Mouse (Mus musculus) midbrain, embryonic 14.5 days (tissue): ENCODE measurements at regions not wholly inside any gene's neighbourhood (a gene's known extent, or its start where the extent isn't known, plus 50 kb on each side); places are given as distances from the start of the nearest gene placed in this dataset.

Experiments
- ATAC-seq: fragments of 200-750 bp; cut with Nextera tagmentation; 2 replicates; pipeline ENCODE4 v1.8.0; 2017; ENCODE audit warnings: moderate number of reproducible peaks, moderate library complexity; ENCODE audit not compliant: low FRiP score, low TSS enrichment
- DNase-seq: peaks from one replicate; pipeline ENCODE4 v3.0.0-alpha.2; 2015
- H3K27ac ChIP-seq: fragments of 300-500 bp; sonication (generic); replicated peaks from 2 replicates; pipeline ENCODE4 v1.5.1; 2014; ENCODE audit warnings: mild to moderate bottlenecking, low read depth, low read length, moderate library complexity
- H3K27me3 ChIP-seq: fragments of 300-500 bp; sonication (generic); 2 replicates; pipeline ENCODE4 v1.6.1; 2014; ENCODE audit warnings: low read length, control low read depth, mixed read lengths; ENCODE audit not compliant: control insufficient read depth, insufficient read depth
- H3K36me3 ChIP-seq: fragments of 300-500 bp; sonication (generic); 2 replicates; pipeline ENCODE4 v1.6.1; 2014; ENCODE audit warnings: low read length, control low read depth; ENCODE audit not compliant: control insufficient read depth, insufficient read depth
- H3K4me1 ChIP-seq: fragments of 300-500 bp; sonication (generic); 2 replicates; pipeline ENCODE4 v1.6.1; 2014; ENCODE audit warnings: mild to moderate bottlenecking, antibody characterized with exemption, low read length, control low read depth; ENCODE audit not compliant: control insufficient read depth, insufficient read depth
- H3K4me2 ChIP-seq: fragments of 300-500 bp; sonication (generic); 2 replicates; pipeline ENCODE4 v1.6.1; 2014; ENCODE audit warnings: mild to moderate bottlenecking, low read length, moderate library complexity
- H3K4me3 ChIP-seq: fragments of 300-500 bp; sonication (generic); replicated peaks from 2 replicates; pipeline ENCODE4 v1.5.1; 2014; ENCODE audit warnings: low read depth, low read length
- H3K9ac ChIP-seq: fragments of 300-500 bp; sonication (generic); replicated peaks from 2 replicates; pipeline ENCODE4 v1.6.1; 2014; ENCODE audit warnings: mild to moderate bottlenecking, low read length, moderate library complexity
- H3K9me3 ChIP-seq: fragments of 300-500 bp; sonication (generic); 2 replicates; pipeline ENCODE4 v1.6.1; 2016; ENCODE audit warnings: low read length, control low read depth, mixed read lengths; ENCODE audit not compliant: control insufficient read depth
- WGBS: fragments of 180-500 bp; shearing (Covaris S2); extraction: QIAGEN DNeasy Blood & Tissue Kit; methylation state at CpG from one replicate; pipeline ENCODE4 v1.1.7; 2014; 5-methylcytosine and 5-hydroxymethylcytosine counted together

DNA sequence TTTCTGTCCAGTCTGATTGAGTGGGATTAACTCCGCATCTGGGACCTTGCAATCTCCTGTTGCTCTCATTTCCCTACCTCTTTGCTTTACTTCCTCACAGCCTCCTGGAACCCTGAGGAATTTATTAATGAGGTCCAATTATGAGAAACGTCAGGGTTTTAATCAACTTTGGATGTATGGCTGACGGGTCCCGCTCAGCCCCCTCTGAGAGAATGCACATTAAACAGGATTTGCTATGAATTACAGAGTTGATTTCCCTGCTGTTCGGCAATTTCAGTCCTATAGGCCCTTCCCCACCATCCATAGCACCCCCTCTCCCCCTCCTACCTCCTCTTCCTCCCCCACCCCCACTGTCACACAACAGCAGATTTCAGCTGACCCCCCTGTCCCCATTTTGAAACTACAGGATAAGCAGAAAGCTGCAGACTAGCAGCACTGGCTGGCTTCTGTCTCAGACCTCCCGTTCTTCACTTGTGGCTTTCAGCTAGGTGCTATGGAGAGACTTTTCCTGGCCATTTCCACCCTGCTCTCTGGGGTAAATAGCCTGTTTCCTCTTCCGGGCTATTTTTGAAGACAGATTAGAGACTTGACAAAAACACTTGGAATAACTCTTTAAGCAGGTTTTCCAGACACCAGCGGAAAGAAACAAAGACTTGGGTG is 145.2 kb upstream of the Map3k1 start:
- Histone ChIP-seq H3K9ac (no peak overlapping the region), H3K27ac (no peak overlapping the region), H3K27me3 (no peaks in the 10 kb centered on the region), H3K4me1 (no peaks in the 10 kb centered on the region), H3K4me3 (no peak overlapping the region), H3K9me3 (no peaks in the 10 kb centered on the region), H3K4me2 (no peak overlapping the region), H3K36me3 (no peaks in the 10 kb centered on the region)
- ATAC-seq (no peak), DNase-seq (no peak)
- 52% methylated on average over 8 of the region's 8 CpGs for WGBS

- DNase-seq (no peak), ATAC-seq (no peak)
- H3K27ac ChIP-seq = no peak overlapping the region
- 29% methylated on average over 6 of the region's 6 CpGs for WGBS
- H3K4me1 ChIP-seq = no peaks in the 10 kb centered on the region
- H3K9ac ChIP-seq = no peak overlapping the region
- no peaks in the 10 kb centered on the region for H3K27me3 ChIP-seq
- no peaks in the 10 kb centered on the region for H3K9me3 ChIP-seq
- H3K4me2 ChIP-seq = no peak overlapping the region
- no peaks in the 10 kb centered on the region for H3K36me3 ChIP-seq
- no peak overlapping the region for H3K4me3 ChIP-seq
Measured at GRCm38 (mm10) chr13:111954520-111954884, 145.7 kb upstream of the Map3k1 start.

GRCm38 (mm10) chr13:111957118-111957517 is 148.3 kb upstream of the Map3k1 start:
- Histone ChIP-seq H3K36me3 (no peaks in the 10 kb centered on the region), H3K9me3 (no peaks in the 10 kb centered on the region), H3K4me3 (no peak overlapping the region), H3K27ac (no peak overlapping the region), H3K9ac (no peak overlapping the region), H3K4me1 (no peaks in the 10 kb centered on the region), H3K4me2 (no peak overlapping the region), H3K27me3 (no peaks in the 10 kb centered on the region)
- no peak for ATAC-seq
- DNase-seq = no peak
- 83% methylated on average over 3 of the region's 3 CpGs for WGBS

- H3K9me3 ChIP-seq = no peaks in the 10 kb centered on the region
- H3K27ac ChIP-seq = no peak overlapping the region
- DNase-seq = no peak
- H3K27me3 ChIP-seq = no peaks in the 10 kb centered on the region
- no peak for ATAC-seq
- H3K4me1 ChIP-seq = no peaks in the 10 kb centered on the region
- no peak overlapping the region for H3K4me2 ChIP-seq
- H3K36me3 ChIP-seq = no peaks in the 10 kb centered on the region
- H3K9ac ChIP-seq = no peak overlapping the region
- WGBS = 90% methylated on average over 11 of the region's 11 CpGs
- H3K4me3 ChIP-seq = no peak overlapping the region
Measured at GRCm38 (mm10) chr13:111957674-111958273, 149.0 kb upstream of the Map3k1 start.

GRCm38 (mm10) chr13:111958421-111958820 is 149.6 kb upstream of the Map3k1 start:
- H3K9me3 ChIP-seq = no peaks in the 10 kb centered on the region
- no peaks in the 10 kb centered on the region for H3K36me3 ChIP-seq
- WGBS = 100% methylated on average over 1 of the region's 1 CpGs
- no peak for ATAC-seq
- DNase-seq = no peak
- no peak overlapping the region for H3K4me2 ChIP-seq
- H3K4me3 ChIP-seq = no peak overlapping the region
- no peaks in the 10 kb centered on the region for H3K4me1 ChIP-seq
- no peak overlapping the region for H3K27ac ChIP-seq
- no peaks in the 10 kb centered on the region for H3K27me3 ChIP-seq
- H3K9ac ChIP-seq = no peak overlapping the region

- ATAC-seq (no peak), DNase-seq (no peak)
- Histone ChIP-seq H3K4me3 (no peak overlapping the region), H3K27ac (no peak overlapping the region), H3K27me3 (no peaks in the 10 kb centered on the region), H3K36me3 (no peaks in the 10 kb centered on the region), H3K4me1 (no peaks in the 10 kb centered on the region), H3K4me2 (no peak overlapping the region), H3K9ac (no peak overlapping the region), H3K9me3 (no peaks in the 10 kb centered on the region)
- 100% methylated on average over 2 of the region's 2 CpGs for WGBS
Measured at GRCm38 (mm10) chr13:111960036-111960435, 151.2 kb upstream of the Map3k1 start.

- Histone ChIP-seq H3K27me3 (no peaks in the 10 kb centered on the region), H3K4me1 (no peaks in the 10 kb centered on the region), H3K4me2 (no peak overlapping the region), H3K27ac (no peak overlapping the region), H3K4me3 (no peak overlapping the region), H3K9me3 (no peaks in the 10 kb centered on the region), H3K36me3 (no peaks in the 10 kb centered on the region), H3K9ac (no peak overlapping the region)
- WGBS = 80% methylated on average over 6 of the region's 6 CpGs
- ATAC-seq (no peak), DNase-seq (no peak)
Measured at GRCm38 (mm10) chr13:111961423-111961822, 152.6 kb upstream of the Map3k1 start.

- no peak overlapping the region for H3K9ac ChIP-seq
- 92% methylated on average over 4 of the region's 4 CpGs for WGBS
- DNase-seq (no peak), ATAC-seq (no peak)
- no peak overlapping the region for H3K27ac ChIP-seq
- no peak overlapping the region for H3K4me3 ChIP-seq
- H3K4me1 ChIP-seq = no peaks in the 10 kb centered on the region
- H3K36me3 ChIP-seq = no peaks in the 10 kb centered on the region
- H3K9me3 ChIP-seq = no peaks in the 10 kb centered on the region
- H3K27me3 ChIP-seq = no peaks in the 10 kb centered on the region
- H3K4me2 ChIP-seq = no peak overlapping the region
Measured at GRCm38 (mm10) chr13:111962155-111962554, 153.4 kb upstream of the Map3k1 start.

DNA sequence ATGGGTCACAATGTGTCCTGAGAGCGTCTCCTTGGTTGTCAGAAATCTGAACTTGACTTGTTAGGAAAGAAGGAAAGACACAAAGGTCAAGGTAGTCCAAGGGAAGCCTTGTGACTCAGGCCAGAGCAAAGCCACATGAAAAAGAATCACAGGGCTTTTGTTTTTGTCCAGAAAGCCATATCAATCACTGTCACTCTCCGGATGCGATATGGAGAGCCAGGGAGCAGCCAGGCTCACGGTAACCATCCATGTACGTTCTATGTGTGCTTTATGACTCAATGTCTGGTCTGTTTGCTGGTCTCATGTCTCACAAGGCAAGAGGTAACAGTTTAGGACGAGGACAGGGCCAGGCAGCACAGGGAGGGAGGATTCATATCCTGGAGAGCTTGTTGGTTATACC is 157.3 kb upstream of the Map3k1 start:
- WGBS = 83% methylated on average over 6 of the region's 6 CpGs
- DNase-seq = no peak
- no peaks in the 10 kb centered on the region for H3K36me3 ChIP-seq
- no peak for ATAC-seq
- no peaks in the 10 kb centered on the region for H3K9me3 ChIP-seq
- no peak overlapping the region for H3K4me3 ChIP-seq
- H3K4me1 ChIP-seq = no peaks in the 10 kb centered on the region
- no peak overlapping the region for H3K9ac ChIP-seq
- no peak overlapping the region for H3K27ac ChIP-seq
- no peaks in the 10 kb centered on the region for H3K27me3 ChIP-seq
- H3K4me2 ChIP-seq = no peak overlapping the region
